25 mouse cellular contexts compared by ENCODE assay signal in genomic region chr7:119954047-119954446, GRCm38 (mm10).
"Had no signal": no experiment of that assay in that cellular context is flagged by ENCODE, and none has a peak within 500 bp of the region (broad histone marks: within the 10 kb centered on the region; RNA-seq: fewer than 3 reads in every experiment).

No protein-coding gene starts in this region.

- H3K4me1 ChIP-seq: hindbrain, embryonic 13.5 days; hindbrain, embryonic 15.5 days; kidney, embryonic 15.5 days; limb, embryonic 13.5 days; limb, embryonic 15.5 days; liver, embryonic 13.5 days; liver, embryonic 15.5 days had no signal

- H3K4me2 ChIP-seq: heart, embryonic 12.5 days; hindbrain, embryonic 13.5 days; hindbrain, embryonic 15.5 days; kidney, embryonic 15.5 days; limb, embryonic 13.5 days; limb, embryonic 15.5 days; liver, embryonic 11.5 days; liver, embryonic 13.5 days; liver, embryonic 15.5 days had no signal

- H3K9ac ChIP-seq: forebrain, postnatal 0 days; heart, embryonic 12.5 days; hindbrain, embryonic 13.5 days; hindbrain, embryonic 15.5 days; kidney, embryonic 15.5 days; limb, embryonic 13.5 days; limb, embryonic 15.5 days; liver, embryonic 13.5 days; liver, embryonic 15.5 days had no signal

- H3K27ac ChIP-seq: hindbrain, embryonic 13.5 days; hindbrain, embryonic 15.5 days; kidney, embryonic 15.5 days; kidney, postnatal 0 days; limb, embryonic 13.5 days; limb, embryonic 15.5 days; liver, embryonic 13.5 days; liver, embryonic 15.5 days had no signal

- DNase-seq: forebrain, postnatal 0 days; gastrocnemius, postnatal 14 days; gastrocnemius, postnatal 36 days; heart, adult 18-20 months; heart, postnatal 10 days; heart, postnatal 36 days; kidney, adult 11 months; kidney, adult 2 months; kidney, adult 9 months; kidney, postnatal 14 days; kidney, postnatal 36 days; layer of hippocampus, adult 9-11 months; layer of hippocampus, postnatal 36 days; left cerebral cortex, postnatal 4 days; liver, embryonic 13.5 days had no signal

- ATAC-seq: forebrain, postnatal 0 days; inflammation-experienced regulatory T-cells, adult 6 months had no signal

- H3K9me3 ChIP-seq: heart, embryonic 12.5 days; hindbrain, embryonic 13.5 days; hindbrain, embryonic 15.5 days; kidney, embryonic 15.5 days; limb, embryonic 13.5 days; limb, embryonic 15.5 days; liver, embryonic 13.5 days; liver, embryonic 15.5 days had no signal

- H3K36me3 ChIP-seq: heart, embryonic 12.5 days; hindbrain, embryonic 13.5 days; hindbrain, embryonic 15.5 days; kidney, embryonic 15.5 days; limb, embryonic 13.5 days; limb, embryonic 15.5 days; liver, embryonic 13.5 days; liver, embryonic 15.5 days had no signal

- H3K27me3 ChIP-seq: heart, embryonic 12.5 days; hindbrain, embryonic 13.5 days; hindbrain, embryonic 15.5 days; kidney, embryonic 15.5 days; limb, embryonic 13.5 days; limb, embryonic 15.5 days; liver, embryonic 13.5 days; liver, embryonic 15.5 days had no signal

- H3K4me3 ChIP-seq: heart, embryonic 12.5 days; hindbrain, embryonic 13.5 days; hindbrain, embryonic 15.5 days; kidney, embryonic 15.5 days; limb, embryonic 13.5 days; limb, embryonic 15.5 days; liver, embryonic 13.5 days; liver, embryonic 15.5 days had no signal
